Mouse (Mus musculus): ENCODE data around the gene Tbc1d10c.

GRCm38 (mm10) chr19:4164721-4165120, 26.4 kb downstream of the Tbc1d10c start:
- TF ChIP-seq CTCF (conservative IDR thresholded peaks at IDR 0.05; ENCODE audit: low read length) (no peak), POU5F1 (IDR thresholded peaks at IDR 0.05; ENCODE audit: borderline replicate concordance, low read length) (no peak)
